Mouse (Mus musculus): Measurements from ENCODE around the gene Ppp1r26.

The Ppp1r26 gene

DNA sequence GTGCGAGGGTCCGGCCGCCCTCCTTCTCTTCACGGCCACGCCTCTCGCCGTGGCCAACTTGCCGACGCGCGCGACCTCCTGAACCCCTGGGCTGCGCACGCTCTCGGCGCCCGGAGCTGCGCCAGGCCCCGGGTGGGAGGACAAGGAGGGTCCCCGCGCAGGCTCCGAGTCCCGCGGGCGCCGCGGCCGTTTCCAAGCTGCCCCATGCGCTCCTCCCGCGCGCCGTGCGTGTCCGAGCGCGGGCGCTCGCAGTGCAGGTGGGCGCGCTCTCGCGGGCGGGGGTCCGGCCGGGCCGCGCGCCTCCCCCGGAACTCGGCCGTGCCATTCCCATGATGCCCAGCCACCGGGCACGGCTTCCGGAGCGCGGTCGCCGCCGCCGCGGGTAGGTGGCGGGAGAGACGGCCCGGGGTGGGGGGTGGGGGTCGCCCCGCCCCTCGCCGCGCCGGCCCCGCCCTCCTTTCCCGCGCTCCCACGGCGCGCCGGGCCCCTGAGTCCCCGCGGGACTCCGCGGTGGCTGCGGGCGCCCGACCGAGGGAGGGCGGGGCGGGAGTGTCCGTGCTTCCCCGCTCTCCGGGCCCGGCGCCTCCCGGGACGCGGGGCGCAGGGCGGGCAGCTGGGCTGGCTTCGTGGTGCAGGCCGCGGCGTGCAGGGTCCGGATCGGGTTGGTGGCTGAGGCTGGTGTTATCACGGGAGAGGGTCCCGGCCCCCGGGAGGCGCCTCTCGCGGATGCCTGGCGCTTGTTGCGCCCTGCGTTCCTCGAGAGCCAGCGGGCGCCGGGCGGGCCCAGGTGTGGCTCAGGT is at the start of gene Ppp1r26:
Gene Ppp1r26 (plus strand): TSS at position 286 of the 800 bp plus-strand sequence.
- peak in 1 of 2 experiments; percentile 37 for DNase-seq (ENCODE audit: low spot score in 2 of 2)

DNA sequence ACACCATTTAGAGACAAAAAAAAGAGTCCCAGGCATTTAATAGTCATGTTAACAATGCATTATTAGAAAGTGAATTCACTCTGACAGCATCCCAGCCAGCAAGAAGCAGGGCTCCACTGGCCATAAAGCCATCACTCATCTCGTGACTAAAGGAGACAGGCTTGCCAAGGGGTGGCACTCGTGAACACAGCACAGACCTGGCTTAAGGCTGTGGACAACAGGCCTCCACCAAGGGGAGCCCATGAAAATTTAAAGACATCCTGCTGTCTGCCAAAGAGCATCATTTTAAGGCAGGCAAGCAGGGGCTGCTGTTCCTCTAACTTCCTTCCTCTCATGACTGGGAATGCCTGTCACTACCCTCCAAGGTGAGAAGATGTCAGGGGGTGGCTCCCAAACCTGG is 49.7 kb upstream of the Ppp1r26 start:
- no peak for DNase-seq (ENCODE audit: low spot score in 2 of 2)

DNA sequence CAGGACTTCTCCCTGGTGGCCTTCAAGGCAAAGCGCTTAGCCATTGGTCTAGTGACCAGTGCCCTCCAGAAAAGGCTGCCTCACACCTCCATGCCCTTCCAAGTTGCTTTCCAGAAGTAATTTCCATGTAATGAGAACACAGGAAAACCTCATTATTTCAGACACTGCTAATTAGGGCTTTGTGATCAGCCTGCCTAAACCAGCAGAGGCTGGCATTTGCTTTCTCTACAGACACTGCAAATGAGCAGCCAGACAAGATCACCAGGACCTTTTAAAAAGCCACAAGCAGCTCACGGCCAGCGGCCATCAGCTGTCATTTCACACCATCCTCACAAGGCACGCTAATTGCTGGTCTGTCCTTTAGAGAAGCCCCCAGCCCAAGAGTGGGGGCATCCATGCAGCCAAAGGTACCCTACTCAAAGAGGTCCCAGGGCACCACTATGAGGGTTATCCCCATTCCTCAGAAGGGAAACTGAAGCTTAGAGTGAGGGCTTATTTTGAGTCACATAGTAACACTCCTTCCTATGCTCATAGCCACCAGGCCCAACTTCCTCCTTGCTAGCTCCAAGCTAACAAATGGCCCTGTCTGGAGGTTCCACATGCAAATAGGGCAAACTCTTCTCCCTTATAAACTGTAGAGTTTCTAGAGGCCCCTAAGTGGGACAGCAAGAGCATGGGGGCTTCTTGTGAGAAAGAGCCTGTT is 49.0 kb upstream of the Ppp1r26 start:
- DNase-seq (ENCODE audit: low spot score in 2 of 2) = no peak

DNA sequence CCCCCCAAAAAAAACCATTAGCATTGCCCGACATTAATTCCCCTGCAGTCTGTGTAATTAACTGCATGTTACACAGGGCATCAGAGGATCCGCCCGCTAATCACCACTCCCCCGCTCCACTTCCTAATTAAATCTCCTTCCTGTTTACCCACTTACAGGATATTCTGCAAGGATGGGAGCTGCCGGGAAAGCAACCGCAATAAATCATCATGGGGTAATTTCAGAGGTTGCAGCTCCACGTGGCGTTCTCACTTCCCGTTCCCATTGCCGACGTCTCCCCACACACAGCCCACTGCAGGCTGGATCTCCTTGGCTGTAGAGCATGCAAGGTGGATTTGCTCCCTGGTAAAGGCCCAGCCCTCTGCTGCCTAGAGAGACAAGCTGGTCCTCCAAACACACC is 45.0 kb upstream of the Ppp1r26 start:
- DNase-seq (ENCODE audit: low spot score in 2 of 2) = no peak

DNA sequence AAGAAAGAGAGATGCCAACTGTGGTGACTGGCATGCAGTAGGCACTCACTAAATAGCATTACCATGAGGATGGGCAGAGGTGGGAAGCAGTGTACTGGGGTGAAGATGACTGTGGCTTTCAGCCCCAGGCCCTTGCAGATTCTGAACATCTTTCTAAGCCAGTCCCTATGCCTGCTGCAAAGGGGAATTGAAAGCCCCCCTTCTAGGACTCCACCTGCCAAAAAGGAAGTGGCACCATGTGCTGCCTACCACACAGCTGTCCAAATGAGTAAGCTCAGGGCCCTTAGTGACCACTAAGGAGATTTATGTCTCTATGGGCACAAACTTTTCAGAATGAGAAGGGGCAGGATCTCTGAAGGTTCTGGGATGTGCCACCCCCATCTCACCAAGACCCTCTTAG is 44.5 kb upstream of the Ppp1r26 start:
- no peak for DNase-seq (ENCODE audit: low spot score in 2 of 2)

DNA sequence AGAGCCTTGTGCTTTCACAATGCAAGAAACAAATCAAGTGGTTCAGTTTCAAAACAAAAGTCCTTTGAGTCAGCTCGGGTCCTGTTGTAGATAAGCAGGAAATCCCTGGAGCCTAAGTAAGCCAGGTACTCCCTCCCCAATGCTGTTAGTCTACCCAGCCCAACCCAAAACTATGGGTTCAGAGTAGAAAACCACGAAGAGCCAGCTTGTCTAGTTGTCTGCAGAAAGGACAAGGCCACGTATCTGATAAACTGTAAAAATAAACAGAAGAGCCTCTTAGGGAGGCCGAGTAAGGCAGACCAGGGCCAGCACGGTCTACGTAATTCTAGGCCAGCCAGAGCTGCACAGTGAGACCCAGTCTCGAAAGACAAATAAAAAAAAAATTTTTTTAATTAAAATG is 38.8 kb upstream of the Ppp1r26 start:
- DNase-seq (ENCODE audit: low spot score in 2 of 2) = no peak

DNA sequence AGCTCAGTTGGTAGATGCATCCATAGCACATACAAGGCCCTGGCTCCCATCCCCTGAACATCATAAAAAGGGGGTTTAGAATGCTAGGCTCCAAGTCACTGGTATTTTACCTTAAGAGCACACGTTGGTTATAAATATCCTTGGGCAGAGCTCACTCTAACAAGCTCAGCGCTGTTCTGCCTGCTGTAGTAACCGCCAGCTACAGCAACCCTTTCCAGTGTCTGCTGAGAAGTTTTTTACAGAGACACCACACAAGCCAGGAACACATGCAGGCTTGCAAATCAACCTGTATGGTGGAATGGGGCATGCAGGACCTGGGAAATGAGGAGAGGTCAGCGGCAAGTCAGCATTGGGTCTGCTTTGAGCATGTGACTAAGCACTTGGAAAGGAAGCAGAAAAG is 37.5 kb upstream of the Ppp1r26 start:
- DNase-seq (ENCODE audit: low spot score in 2 of 2) = no peak

DNA sequence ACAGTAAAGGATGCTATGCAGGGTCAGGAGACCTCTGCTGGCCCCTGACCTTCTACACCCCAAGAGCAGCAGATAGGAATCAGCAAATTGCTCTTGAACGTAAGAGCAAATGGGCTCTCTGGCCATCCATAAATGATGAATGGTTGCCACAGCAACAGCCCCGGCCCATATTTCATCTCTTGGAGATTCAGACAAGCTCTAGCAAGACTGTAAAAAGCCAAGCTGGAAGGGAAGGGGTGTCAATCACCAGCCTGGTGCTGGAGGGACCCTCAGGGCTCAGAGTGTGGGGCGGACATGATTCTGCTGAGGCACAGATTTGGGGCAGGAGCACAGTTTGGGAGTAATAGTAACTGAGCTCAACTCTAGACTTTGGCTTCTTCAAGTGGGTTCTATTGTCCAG is 37.0 kb upstream of the Ppp1r26 start:
- DNase-seq (ENCODE audit: low spot score in 2 of 2) = no peak

DNA sequence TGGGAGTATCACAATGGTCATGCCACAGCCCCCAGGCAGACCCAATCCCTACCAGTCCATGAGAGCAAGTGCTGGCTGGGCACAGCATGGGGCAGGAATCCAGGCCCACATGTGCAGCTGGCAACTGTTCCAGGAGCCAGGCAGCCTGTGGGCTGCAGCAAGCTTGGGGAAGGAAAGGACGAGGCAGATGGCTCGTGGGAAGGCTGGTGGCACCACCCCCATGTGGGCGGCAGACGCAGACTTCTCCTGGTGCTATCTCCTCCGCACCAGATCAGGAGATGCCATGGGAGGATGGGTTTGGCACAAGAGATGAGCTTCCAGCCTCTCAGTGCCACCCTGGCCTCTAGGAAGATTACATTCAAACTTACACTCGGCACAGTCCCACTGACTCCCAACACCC is 33.7 kb upstream of the Ppp1r26 start:
- DNase-seq (ENCODE audit: low spot score in 2 of 2) = no peak

DNA sequence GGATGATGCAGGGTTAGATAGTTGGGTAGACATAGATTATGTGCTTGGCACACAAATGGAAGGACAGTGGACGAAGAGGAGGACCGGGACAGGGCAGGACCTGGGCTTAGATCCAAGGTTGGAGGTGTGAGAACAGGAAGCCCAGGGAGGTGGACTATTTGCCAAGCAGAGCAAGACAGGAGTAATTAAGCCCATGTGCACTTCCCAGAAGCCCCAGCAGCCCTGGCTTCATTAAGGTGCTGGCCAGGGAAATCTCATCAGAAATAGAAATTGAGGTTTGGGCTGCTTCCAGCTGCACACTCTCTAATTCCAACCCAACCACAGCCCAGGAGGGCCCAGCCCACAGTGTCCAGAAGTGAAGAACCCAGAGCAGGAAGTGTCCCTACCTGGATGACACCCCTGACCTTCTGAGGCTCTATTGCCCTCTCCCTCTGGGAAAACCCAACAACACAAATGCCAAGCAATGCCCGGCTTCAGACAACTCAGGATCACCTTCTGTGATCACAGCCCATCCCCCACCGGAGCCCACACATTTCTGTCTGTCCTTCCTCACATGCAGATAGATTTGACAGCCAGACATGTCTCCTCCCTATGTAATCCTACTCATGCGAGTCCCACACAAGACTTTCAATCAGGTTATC is 32.4 kb upstream of the Ppp1r26 start:
- no peak for DNase-seq (ENCODE audit: low spot score in 2 of 2)

DNA sequence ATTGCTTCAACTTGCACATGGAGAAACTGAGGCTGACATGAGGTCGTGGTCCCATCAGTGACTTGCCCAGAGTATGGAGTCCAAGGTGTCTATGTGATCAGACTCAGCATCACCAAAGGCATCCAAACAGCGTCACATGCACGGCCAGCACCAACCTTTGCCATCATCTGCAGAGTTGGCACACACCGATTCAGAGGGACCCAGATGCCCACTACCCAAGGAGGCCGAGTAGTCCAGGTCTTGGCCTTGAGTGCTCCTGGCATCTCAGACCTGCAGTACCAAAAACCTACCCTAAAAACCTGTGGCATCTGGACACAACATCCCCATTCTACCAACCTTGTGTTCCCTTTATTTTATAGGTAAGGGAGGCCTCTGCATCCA is 31.9 kb upstream of the Ppp1r26 start:
- DNase-seq (ENCODE audit: low spot score in 2 of 2) = no peak

DNA sequence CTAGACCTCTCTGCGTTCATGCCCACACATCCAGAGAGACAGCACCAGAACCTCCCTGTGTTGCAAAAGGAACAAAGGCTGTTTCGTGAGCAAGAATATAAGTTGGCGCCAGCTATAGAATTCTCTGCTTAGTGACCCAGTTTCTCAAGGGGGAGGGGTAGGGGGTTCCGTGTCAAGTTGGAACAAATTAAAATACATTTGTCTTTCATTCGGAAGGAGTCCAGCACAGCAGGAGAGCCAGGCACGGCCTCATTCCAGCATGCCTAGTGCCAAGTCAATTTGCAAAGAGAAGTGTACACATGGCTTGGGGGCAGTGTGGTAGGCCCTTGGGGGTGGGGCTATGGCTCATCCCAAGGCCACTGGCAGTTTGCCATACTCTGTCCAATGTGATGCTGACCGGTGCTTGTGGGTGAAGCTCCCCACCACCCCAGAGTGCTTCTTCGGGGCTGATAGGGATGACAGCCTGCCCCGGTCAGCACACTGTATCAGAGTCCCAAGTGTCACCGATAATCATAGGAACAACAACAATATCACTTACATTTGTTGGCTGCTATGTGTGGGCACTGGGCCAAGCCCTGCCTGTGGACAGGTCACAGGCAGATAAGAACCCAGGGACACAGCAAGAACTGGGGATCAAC is 31.1 kb upstream of the Ppp1r26 start:
- no peak for DNase-seq (ENCODE audit: low spot score in 2 of 2)

DNA sequence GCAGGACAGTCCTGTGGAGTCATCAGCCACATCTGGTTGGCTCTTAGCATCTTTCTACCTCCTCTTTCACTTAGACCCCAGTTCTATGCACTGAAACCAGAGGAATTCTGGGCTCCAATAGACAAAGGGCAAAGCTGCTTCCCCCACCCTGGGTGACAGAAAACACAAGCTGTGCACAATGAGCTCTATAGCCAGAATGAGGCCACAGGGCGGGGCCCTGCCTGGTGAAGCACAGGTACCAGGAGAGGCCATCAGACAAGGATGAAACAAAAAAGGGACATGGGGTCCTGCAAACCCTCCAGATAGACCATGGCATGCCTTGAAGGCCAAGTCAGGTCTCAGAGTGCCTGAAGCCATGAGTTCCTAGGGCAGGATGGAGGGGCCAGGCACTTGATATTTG is 30.1 kb upstream of the Ppp1r26 start:
- no peak for DNase-seq (ENCODE audit: low spot score in 2 of 2)

DNA sequence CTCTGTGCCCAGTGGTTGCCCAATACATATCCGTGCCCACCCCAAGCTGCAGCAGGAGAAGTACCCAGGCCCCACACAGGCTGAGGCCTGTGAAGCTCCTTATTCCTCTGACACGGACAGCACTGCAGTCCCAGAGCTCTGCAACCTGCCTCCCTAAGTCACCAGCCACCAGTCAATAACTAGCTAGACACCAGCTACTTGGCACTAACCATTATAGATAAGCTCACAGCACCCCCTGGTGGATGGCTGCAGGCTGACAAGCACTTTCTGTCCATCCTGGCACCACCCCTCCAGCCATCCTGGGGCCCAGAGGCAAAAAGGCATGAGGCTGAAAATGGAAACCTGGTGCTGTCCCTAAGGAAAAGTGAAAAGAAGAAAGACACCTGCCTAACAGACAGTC is 28.6 kb upstream of the Ppp1r26 start:
- peak; percentile 79 to 89 for DNase-seq (ENCODE audit: low spot score in 2 of 2)

DNA sequence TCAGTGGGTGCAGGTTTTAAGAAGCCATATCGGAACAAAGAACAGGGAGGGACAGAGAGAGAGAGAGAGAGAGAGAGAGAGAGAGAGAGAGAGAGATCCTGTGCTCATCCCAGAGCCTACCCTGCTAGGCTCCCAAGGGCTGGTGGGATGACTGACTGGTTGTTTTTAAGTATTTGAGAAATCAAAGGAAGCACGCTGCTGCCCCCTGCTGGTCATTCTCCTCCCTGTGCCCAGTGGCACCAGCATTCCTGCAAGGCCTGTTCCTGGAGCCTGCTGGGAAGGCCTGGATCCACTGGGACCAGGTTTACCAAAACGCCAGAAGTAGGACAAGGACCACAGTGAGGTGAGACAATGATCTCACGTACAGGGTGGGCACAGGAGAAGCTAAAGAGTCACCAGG is 26.7 kb upstream of the Ppp1r26 start:
- DNase-seq (ENCODE audit: low spot score in 2 of 2) = peak; percentile 64 to 83

DNA sequence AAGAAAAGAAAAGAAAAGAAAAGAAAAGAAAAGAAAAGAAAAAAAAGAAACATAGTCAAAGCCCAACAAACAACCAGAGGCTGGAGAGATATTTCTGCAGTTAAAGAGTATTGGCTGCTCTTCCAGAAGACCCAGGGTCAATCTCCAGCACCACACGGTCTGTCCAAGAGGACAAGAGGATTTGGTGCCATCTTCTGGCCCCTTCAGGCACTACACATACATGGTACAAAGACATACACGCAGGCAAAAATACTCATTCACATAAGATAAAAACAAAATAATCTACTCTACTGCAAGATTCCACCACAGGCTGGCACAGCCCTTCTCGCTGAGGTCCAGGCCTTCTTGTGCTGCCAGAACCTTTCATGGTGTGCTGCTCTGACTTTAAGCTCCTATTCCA is 23.4 kb upstream of the Ppp1r26 start:
- no peak for DNase-seq (ENCODE audit: low spot score in 2 of 2)

DNA sequence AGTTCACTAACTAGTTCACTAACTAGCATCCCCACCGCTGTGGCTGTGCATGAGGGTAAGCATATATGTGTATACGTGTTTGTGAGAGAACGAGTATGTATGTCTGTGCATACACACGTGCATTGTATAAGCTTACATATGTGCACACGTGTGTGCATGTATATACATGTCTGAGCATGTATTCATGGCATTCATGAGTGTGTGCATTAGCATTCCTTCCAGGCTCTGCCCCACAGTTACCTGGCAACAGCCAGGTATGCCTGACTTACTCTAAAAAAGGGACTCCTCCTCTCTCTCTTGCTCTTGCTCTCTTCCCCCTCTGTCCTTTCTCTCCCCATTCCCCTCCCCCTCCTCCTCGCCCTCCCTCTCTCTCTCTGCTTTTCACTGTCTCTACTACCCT is 19.4 kb upstream of the Ppp1r26 start:
- DNase-seq (ENCODE audit: low spot score in 2 of 2) = no peak

DNA sequence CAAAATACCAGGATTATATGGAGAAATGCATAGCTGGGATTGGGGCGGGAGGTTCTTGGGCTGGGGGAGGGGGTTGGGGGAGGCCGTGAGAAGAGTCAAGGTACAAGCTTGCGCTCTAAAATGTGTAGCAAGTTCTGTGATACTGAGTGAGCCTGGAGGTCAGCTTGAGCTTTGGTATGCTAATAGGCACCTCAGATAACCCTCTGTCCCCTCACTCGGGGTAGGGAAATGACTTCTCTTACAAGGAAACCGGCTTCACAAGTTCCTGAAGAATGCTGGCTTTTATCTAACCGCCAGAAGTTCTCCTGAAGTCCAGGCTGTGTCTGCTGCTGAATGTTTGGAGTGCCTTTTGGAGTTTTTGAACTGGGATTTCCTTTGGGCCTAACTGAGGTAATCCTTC is 15.8 kb upstream of the Ppp1r26 start:
- no peak for DNase-seq (ENCODE audit: low spot score in 2 of 2)

DNA sequence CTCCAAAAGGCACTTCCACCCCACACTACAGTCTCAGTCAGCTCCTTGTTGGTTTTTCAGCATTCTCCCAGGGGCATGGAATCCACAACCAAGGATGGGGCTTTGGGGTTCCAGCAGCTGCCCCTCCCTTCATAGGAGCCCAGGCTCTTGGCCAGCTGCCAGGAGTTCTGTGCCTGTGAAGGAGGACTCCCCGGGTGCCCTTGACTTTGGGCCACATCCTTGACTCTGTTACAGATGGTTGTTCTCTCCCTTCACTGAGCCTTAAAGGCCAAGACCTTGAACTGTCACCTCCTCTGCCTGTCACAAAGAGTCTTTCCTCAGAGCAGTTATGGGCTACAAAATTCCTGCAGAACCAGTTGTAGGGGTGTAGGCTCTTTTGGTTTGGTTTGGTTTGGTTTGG is 13.8 kb upstream of the Ppp1r26 start:
- DNase-seq (ENCODE audit: low spot score in 2 of 2) = no peak

DNA sequence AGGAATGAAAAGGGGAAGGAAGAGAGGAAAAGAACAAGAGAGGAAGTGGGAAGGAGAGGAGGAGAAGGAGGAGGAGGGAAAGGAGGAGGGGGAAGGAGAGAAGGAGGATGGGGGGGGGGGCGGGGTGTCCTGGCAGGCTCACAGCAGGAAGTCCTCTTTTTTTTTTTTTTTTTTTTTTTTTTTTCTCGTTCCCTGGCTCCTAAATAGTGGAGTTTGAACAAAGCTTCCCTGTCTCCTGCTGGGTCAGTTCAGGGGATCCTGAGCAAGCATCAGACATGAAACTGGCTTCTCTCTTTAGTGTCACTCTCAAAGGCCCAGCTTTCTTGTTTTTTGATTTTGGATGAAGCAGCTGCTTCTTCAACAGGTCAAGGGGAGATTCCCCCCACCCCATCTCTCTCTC is 13.1 kb upstream of the Ppp1r26 start:
- DNase-seq (ENCODE audit: low spot score in 2 of 2) = no peak

DNA sequence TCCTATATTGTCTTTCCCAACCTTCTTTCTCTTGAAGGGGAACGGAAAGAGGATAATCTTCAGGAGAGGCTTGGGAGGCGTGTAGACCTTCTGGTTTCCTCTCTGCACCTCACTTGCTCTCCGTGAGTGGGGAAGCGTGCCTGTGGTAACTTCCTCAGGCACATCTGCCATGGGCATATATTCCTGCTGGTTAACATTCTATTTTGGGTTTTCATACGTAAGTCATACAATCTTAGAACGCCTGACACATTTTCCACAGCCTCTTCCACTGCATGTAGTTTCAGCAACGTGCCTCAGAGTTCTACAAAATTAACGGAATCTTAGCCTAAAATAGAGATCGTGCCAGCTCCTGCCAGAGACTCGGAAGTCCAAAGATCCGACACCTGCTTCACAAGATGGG is 11.2 kb upstream of the Ppp1r26 start:
- no peak for DNase-seq (ENCODE audit: low spot score in 2 of 2)

DNA sequence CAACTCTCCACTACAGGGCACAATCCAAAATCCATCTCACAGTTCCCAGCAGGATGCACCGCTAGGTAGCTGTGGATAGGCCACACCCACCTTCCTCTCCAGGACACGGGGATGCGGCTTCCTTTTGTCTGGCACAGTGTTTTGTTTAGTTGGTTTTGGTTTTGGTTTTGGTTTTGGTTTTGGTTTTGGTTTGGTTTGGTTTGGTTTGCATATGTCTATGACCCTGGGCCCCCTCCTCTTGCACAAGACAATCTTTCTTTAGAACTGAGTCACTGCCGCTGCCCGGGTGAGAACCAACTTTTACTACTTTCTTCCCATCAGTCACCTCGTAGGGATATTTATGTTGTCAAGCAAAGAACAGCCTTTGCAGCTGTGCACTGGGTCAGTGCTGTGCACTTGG is 5.8 kb upstream of the Ppp1r26 start:
- DNase-seq (ENCODE audit: low spot score in 2 of 2) = no peak

DNA sequence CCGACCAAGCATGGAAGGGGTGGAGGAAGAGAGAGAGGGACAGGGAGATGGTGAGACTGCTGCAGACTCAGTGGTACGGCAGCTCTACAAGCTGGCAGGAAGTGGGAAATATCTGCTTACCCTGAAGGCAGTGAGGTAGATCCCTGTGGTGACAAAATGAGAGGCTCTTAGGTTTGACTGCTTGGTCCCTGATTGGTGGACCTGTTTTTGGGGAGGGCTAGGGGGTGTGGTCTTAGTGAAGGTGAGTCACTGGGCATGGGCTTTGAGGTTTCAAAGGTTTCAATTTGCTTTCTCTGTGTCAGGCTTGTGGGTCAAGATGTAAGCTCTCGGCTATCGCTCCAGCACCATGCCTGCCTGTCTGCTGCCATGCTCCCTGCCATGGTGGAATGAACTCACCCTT is 1.5 kb upstream of the Ppp1r26 start:
- no peak for DNase-seq (ENCODE audit: low spot score in 2 of 2)
